Mouse (Mus musculus): ENCODE measurements around the gene Plagl1. TPM values are rescaled to one million over a fixed set of nuclear protein-coding genes. Genes with fewer than 3 reads are reported as not detected.

The Plagl1 gene
- total and polyA plus RNA-seq, 2 experiments from 2014 or later: 20.1 to 39.0 TPM

DNA sequence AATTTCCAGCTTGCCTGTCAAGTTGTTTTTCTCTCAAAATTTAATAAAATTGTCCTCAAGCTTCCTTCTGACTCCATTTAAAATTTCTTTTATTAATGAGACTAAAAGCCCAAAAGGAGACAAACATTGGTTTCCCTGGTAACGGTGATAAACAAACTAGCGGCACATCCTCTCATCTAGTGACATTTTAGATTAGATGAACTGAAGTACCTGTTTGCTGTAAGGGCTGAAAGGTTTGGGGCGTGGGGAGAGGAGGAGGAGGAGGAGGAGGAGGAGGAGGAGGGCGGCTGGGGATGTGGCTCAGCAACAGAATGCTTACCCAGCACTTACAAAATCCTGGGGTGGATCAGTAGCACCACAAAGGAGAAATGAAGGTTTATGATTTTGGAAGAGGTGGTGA, 12.5 kb upstream of the Plagl1 start:
- ATAC-seq (ENCODE audit: low FRiP score) (0 out of 2 replicates have a peak, but pooled peaks have one; percentile 20), DNase-seq (ENCODE audit: low spot score) (peak; percentile 20)
- Histone ChIP-seq H3K27ac (ENCODE audit: low read depth, low read length) (no peak overlapping the region), H3K36me3 (ENCODE audit: insufficient read depth, low read length) (no peaks in the 10 kb centered on the region), H3K9me3 (ENCODE audit: low read length) (no peaks in the 10 kb centered on the region), H3K4me1 (ENCODE audit: insufficient read depth, low read length) (no peaks in the 10 kb centered on the region), H3K4me2 (ENCODE audit: low read depth, low read length, poor library complexity, severe bottlenecking) (no peak overlapping the region), H3K27me3 (ENCODE audit: insufficient read depth, low read length) (no peaks in the 10 kb centered on the region), H3K4me3 (ENCODE audit: low read depth, low read length) (no peak overlapping the region), H3K9ac (replicated peaks; ENCODE audit: low read length, poor library complexity, severe bottlenecking) (no peak overlapping the region)
- WGBS: 31% methylated on average over 4 of the region's 4 CpGs
- no peak for TF ChIP-seq CTCF (IDR thresholded peaks at IDR 0.05)

- no peak overlapping the region for H3K27ac ChIP-seq (ENCODE audit: low read depth, low read length)
- no peak for DNase-seq (ENCODE audit: low spot score)
- H3K9ac ChIP-seq (replicated peaks; ENCODE audit: low read length, poor library complexity, severe bottlenecking): no peak overlapping the region
- WGBS: 89% methylated on average over 6 of the region's 6 CpGs
- H3K27me3 ChIP-seq (ENCODE audit: insufficient read depth, low read length): peaks cover 9% of the 10 kb centered on the region
- no peak for TF ChIP-seq CTCF (IDR thresholded peaks at IDR 0.05)
- peaks cover 9% of the 10 kb centered on the region; the same call in 1 of the 2 replicates for H3K4me1 ChIP-seq (ENCODE audit: insufficient read depth, low read length)
- no peak overlapping the region for H3K4me3 ChIP-seq (ENCODE audit: low read depth, low read length)
- no peak overlapping the region for H3K4me2 ChIP-seq (ENCODE audit: low read depth, low read length, poor library complexity, severe bottlenecking)
- no peaks in the 10 kb centered on the region for H3K36me3 ChIP-seq (ENCODE audit: insufficient read depth, low read length)
- ATAC-seq (ENCODE audit: low FRiP score): no peak
- no peaks in the 10 kb centered on the region for H3K9me3 ChIP-seq (ENCODE audit: low read length)
These were observed 3.4 kb upstream of the Plagl1 start for GRCm38 (mm10) chr10:13056863-13057381.

GRCm38 (mm10) chr10:13060821-13061671, 742 bp downstream of the Plagl1 start:
- Histone ChIP-seq H3K36me3 (ENCODE audit: insufficient read depth, low read length) (no peaks in the 10 kb centered on the region), H3K9ac (replicated peaks; ENCODE audit: low read length, poor library complexity, severe bottlenecking) (peak overlapping the region; percentile 39; the same call in 1 of the 2 replicates), H3K4me2 (ENCODE audit: low read depth, low read length, poor library complexity, severe bottlenecking) (peak overlapping the region; percentile 85), H3K27ac (ENCODE audit: low read depth, low read length) (no peak overlapping the region), H3K27me3 (ENCODE audit: insufficient read depth, low read length) (peaks cover 9% of the 10 kb centered on the region), H3K9me3 (ENCODE audit: low read length) (no peaks in the 10 kb centered on the region), H3K4me3 (ENCODE audit: low read depth, low read length) (peak overlapping the region; percentile 42), H3K4me1 (ENCODE audit: insufficient read depth, low read length) (peaks cover 9% of the 10 kb centered on the region; the same call in 1 of the 2 replicates)
- no peak for TF ChIP-seq CTCF (IDR thresholded peaks at IDR 0.05)
- peak; percentile 69 for ATAC-seq (ENCODE audit: low FRiP score)
- no peak for DNase-seq (ENCODE audit: low spot score)
- WGBS: 6% methylated on average over 46 of the region's 46 CpGs

GRCm38 (mm10) chr10:13062373-13062772, 2.1 kb downstream of the Plagl1 start:
- H3K4me1 ChIP-seq (ENCODE audit: insufficient read depth, low read length): peaks cover 9% of the 10 kb centered on the region; the same call in 1 of the 2 replicates
- H3K36me3 ChIP-seq (ENCODE audit: insufficient read depth, low read length): no peaks in the 10 kb centered on the region
- no peaks in the 10 kb centered on the region for H3K9me3 ChIP-seq (ENCODE audit: low read length)
- 41% methylated on average over 8 of the region's 8 CpGs for WGBS
- ATAC-seq (ENCODE audit: low FRiP score) (no peak), DNase-seq (ENCODE audit: low spot score) (no peak)
- no peak overlapping the region for H3K27ac ChIP-seq (ENCODE audit: low read depth, low read length)
- no peak overlapping the region for H3K4me2 ChIP-seq (ENCODE audit: low read depth, low read length, poor library complexity, severe bottlenecking)
- H3K27me3 ChIP-seq (ENCODE audit: insufficient read depth, low read length): peaks cover 9% of the 10 kb centered on the region
- no peak overlapping the region for H3K4me3 ChIP-seq (ENCODE audit: low read depth, low read length)
- H3K9ac ChIP-seq (replicated peaks; ENCODE audit: low read length, poor library complexity, severe bottlenecking): no peak overlapping the region
- TF ChIP-seq CTCF (IDR thresholded peaks at IDR 0.05): no peak

GRCm38 (mm10) chr10:13063457-13063856, 3.2 kb downstream of the Plagl1 start:
- 41% methylated on average over 7 of the region's 7 CpGs for WGBS
- no peak for ATAC-seq (ENCODE audit: low FRiP score)
- H3K4me3 ChIP-seq (ENCODE audit: low read depth, low read length): no peak overlapping the region

More at GRCm38 (mm10) chr10:13063457-13063856, 3.2 kb downstream of the Plagl1 start:
- H3K27me3 ChIP-seq (ENCODE audit: insufficient read depth, low read length): peaks cover 5% of the 10 kb centered on the region
- no peak for TF ChIP-seq CTCF (IDR thresholded peaks at IDR 0.05)
- peaks cover 9% of the 10 kb centered on the region; the same call in 1 of the 2 replicates for H3K4me1 ChIP-seq (ENCODE audit: insufficient read depth, low read length)
- no peaks in the 10 kb centered on the region for H3K9me3 ChIP-seq (ENCODE audit: low read length)
- H3K9ac ChIP-seq (replicated peaks; ENCODE audit: low read length, poor library complexity, severe bottlenecking): no peak overlapping the region
- no peak for DNase-seq (ENCODE audit: low spot score)
- no peaks in the 10 kb centered on the region for H3K36me3 ChIP-seq (ENCODE audit: insufficient read depth, low read length)
- no peak overlapping the region for H3K4me2 ChIP-seq (ENCODE audit: low read depth, low read length, poor library complexity, severe bottlenecking)
- no peak overlapping the region for H3K27ac ChIP-seq (ENCODE audit: low read depth, low read length)
